Mouse (Mus musculus) stomach, embryonic 16.5 days (tissue): Measurements from ENCODE around the gene Tmod1. TPM values are rescaled to one million over a fixed set of nuclear protein-coding genes. Genes with fewer than 3 reads are reported as not detected.

Experiments used
- polyA plus RNA-seq: library from polyadenylated mRNA; unstranded; fragments of >200 nt; fragmentation: Nextera tagmentation; extraction: Ambion mirVana; gene quantifications from 2 replicates; pipeline ENCODE4 v1.2.1, GENCODE M21; 2015

Gene Tmod1
- polyA plus RNA-seq, 1 experiment from 2014 or later: 16.2 TPM

Other genes starting within 250 kb of the Tmod1 start
- 77.6 and 95.3 TPM in 2 replicates for gene Aldh1b1, start 239.9 kb upstream of the Tmod1 start, polyA plus RNA-seq
- 0.40 and 0.46 TPM in 2 replicates for gene Igfbpl1, start 212.0 kb upstream of the Tmod1 start, polyA plus RNA-seq
- 0.99 and 1.3 TPM in 2 replicates for gene Stra6l, start 190.3 kb upstream of the Tmod1 start, polyA plus RNA-seq
- gene Ccdc180, start 148.6 kb upstream of the Tmod1 start, polyA plus RNA-seq: 0.22 and 0.28 TPM in 2 replicates
- 22.6 and 24.5 TPM in 2 replicates for gene Tdrd7, start 73.6 kb upstream of the Tmod1 start, polyA plus RNA-seq
- gene Ncbp1, start 99.7 kb downstream of the Tmod1 start, polyA plus RNA-seq: 59.8 and 61.1 TPM in 2 replicates
- gene Tstd2, start 99.8 kb downstream of the Tmod1 start, polyA plus RNA-seq: 32.7 and 36.4 TPM in 2 replicates
- 18.0 and 20.8 TPM in 2 replicates for gene Xpa, start 157.4 kb downstream of the Tmod1 start, polyA plus RNA-seq